Mouse (Mus musculus) heart, embryonic 15.5 days (tissue): ENCODE measurements around the gene Lmx1b. TPM values are rescaled to one million over a fixed set of nuclear protein-coding genes. Genes with fewer than 3 reads are reported as not detected.

ENCODE experiments used
- ATAC-seq: fragments of 200-750 bp; cut with Nextera tagmentation; replicated peaks from 2 replicates; pipeline ENCODE4 v1.8.0; 2017; ENCODE audit warnings: low read depth, moderate TSS enrichment; ENCODE audit not compliant: insufficient number of reproducible peaks, insufficient read depth, low FRiP score
- H3K27ac ChIP-seq: fragments of 300-500 bp; sonication (generic); 2 replicates; pipeline ENCODE4 v1.5.1; 2015; ENCODE audit warnings: mild to moderate bottlenecking, inconsistent platforms
- H3K27me3 ChIP-seq: fragments of 300-500 bp; sonication (generic); 2 replicates; pipeline ENCODE4 v1.6.1; 2015; ENCODE audit warnings: inconsistent platforms
- H3K36me3 ChIP-seq: fragments of 300-500 bp; sonication (generic); 2 replicates; pipeline ENCODE4 v1.6.1; 2015; ENCODE audit warnings: mild to moderate bottlenecking, inconsistent platforms
- H3K4me1 ChIP-seq: fragments of 300-500 bp; sonication (generic); replicated peaks from 2 replicates; pipeline ENCODE4 v1.6.1; 2015; ENCODE audit warnings: inconsistent platforms
- H3K4me2 ChIP-seq: fragments of 300-500 bp; sonication (generic); 2 replicates; pipeline ENCODE4 v1.6.1; 2015; ENCODE audit warnings: inconsistent platforms, mild to moderate bottlenecking, moderate library complexity
- H3K4me3 ChIP-seq: fragments of 300-500 bp; sonication (generic); 2 replicates; pipeline ENCODE4 v1.5.1; 2015; ENCODE audit warnings: mild to moderate bottlenecking, inconsistent platforms
- H3K9ac ChIP-seq: fragments of 300-500 bp; sonication (generic); 2 replicates; pipeline ENCODE4 v1.6.1; 2015; ENCODE audit warnings: mild to moderate bottlenecking, inconsistent platforms
- H3K9me3 ChIP-seq: fragments of 300-500 bp; sonication (generic); replicated peaks from 2 replicates; pipeline ENCODE4 v1.6.1; 2016; ENCODE audit warnings: inconsistent platforms
- WGBS: fragments of 180-500 bp; shearing (Covaris S2); methylation state at CpG from one replicate; pipeline ENCODE4 v1.1.7; 2015; ENCODE audit warnings: mixed read lengths; 5-methylcytosine and 5-hydroxymethylcytosine counted together
- polyA plus RNA-seq: library from polyadenylated mRNA; unstranded; fragments of >200 nt; fragmentation: Nextera tagmentation; extraction: Ambion mirVana; gene quantifications from 2 replicates; pipeline ENCODE4 v1.2.1, GENCODE M21; 2015

Gene Lmx1b
- polyA plus RNA-seq, 1 experiment from 2014 or later = not detected

DNA sequence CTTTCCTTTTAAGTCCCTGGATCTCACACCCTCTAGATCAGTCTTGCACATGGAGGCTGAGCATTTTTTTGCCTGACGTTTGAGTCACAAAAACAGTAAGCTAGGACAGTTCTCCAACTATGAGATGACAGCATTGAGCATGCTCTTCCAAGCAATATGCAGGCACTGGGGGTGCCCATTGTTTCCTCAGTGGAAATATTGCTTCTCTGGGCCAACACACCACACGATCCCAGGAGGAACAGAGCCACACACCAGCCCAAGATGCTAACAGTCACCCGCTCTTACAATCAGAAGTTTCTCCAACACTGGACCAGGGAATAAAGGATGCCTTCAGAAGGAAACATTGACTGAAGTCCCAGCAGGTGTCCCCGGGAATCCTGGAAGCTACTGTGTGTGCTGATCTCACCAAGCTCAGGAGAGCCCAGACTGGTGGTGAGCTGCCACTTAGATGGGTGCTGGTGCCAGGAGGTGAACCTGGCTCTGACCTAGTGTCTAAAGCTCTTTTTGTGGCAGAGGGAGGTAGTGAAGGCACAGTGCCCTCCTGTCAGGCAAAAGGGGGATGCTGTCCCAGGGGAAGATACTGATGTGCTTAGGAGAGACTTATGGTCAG, 5.7 kb downstream of the Lmx1b start:
- 8% methylated on average over 4 of the region's 4 CpGs for WGBS
- H3K36me3 ChIP-seq = no peaks in the 10 kb centered on the region
- peaks cover 25% of the 10 kb centered on the region for H3K4me1 ChIP-seq
- no peak overlapping the region for H3K4me2 ChIP-seq
- H3K27me3 ChIP-seq = peaks cover 99% of the 10 kb centered on the region
- H3K4me3 ChIP-seq = no peak overlapping the region
- H3K9ac ChIP-seq = no peak overlapping the region
- no peaks in the 10 kb centered on the region for H3K9me3 ChIP-seq
- no peak for ATAC-seq
- H3K27ac ChIP-seq = no peak overlapping the region

DNA sequence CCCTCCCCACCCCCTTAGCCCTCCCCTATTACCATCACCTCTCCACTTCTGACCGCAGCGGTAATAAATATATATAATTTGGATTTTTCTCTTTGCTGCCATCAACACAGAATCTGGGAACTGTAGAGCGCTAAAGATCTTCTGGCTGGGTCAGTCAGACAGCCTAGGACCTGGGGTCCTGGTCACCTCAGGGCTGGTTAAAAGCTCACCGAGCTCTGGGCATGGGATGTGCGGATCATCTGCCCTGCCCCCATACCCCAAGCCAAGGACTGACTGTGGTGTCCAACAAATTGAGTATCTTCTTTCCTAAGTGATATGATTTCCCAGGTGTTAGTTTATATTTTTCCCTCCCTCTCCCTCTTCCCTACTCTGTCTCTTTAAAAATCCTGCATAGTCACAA, 6.4 kb downstream of the Lmx1b start:
- Histone ChIP-seq H3K9me3 (no peaks in the 10 kb centered on the region), H3K9ac (no peak overlapping the region), H3K27ac (no peak overlapping the region), H3K4me1 (peaks cover 20% of the 10 kb centered on the region), H3K4me2 (no peak overlapping the region), H3K27me3 (peaks cover 99% of the 10 kb centered on the region), H3K4me3 (no peak overlapping the region), H3K36me3 (no peaks in the 10 kb centered on the region)
- WGBS = 9% methylated on average over 5 of the region's 5 CpGs
- ATAC-seq = no peak

DNA sequence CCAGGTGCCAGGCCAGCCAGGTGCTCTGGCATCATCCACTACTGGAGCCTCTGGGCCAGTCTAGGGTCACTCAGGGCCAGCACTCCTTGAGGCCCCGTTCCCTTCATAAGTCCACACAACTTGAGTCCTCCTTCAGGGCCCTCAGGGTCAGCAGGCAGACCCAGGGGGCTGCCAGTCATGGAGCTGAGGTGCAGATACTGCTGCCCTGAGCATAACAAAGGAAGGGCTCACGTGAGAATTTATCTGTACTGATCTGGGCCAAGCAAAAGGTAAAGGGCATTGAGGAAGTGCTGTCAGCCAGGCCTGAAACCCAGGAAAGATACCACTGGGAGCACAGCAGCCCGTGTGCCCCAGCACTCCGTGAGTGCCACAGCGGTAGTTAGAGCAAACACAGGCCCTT, 7.1 kb downstream of the Lmx1b start:
- H3K36me3 ChIP-seq = no peaks in the 10 kb centered on the region
- WGBS = 16% methylated on average over 5 of the region's 5 CpGs
- peaks cover 98% of the 10 kb centered on the region for H3K27me3 ChIP-seq
- no peak overlapping the region for H3K27ac ChIP-seq
- ATAC-seq = no peak
- H3K4me3 ChIP-seq = no peak overlapping the region
- H3K4me1 ChIP-seq = peaks cover 20% of the 10 kb centered on the region
- H3K4me2 ChIP-seq = no peak overlapping the region
- H3K9ac ChIP-seq = no peak overlapping the region
- no peaks in the 10 kb centered on the region for H3K9me3 ChIP-seq

DNA sequence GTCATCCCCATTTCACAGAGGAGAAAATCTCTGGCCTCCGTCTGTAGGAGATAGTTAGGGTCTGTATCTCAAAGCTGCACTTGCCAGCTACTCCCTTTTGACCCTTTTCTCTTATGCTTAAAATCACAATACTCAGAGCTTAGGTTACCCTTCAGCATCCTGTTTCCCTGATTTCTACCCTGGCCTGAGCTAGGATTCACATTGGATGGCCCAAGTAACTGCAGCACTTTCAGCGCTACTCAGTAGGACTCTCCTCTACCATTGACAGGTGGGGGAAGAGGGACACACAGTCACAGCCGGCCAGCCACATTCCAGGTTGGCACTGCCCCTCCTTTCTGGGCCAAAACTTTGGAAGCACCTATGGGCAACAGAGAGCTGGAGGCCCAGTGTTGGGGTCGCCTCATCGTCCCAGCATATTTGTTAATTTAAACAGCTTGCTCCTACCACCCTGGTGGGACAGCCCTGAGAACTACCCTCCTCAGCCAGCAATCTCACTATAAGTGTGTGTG, 7.7 kb downstream of the Lmx1b start:
- H3K4me3 ChIP-seq = no peak overlapping the region
- no peak overlapping the region for H3K4me2 ChIP-seq
- H3K27ac ChIP-seq = no peak overlapping the region
- 13% methylated on average over 5 of the region's 5 CpGs for WGBS
- ATAC-seq = no peak
- no peaks in the 10 kb centered on the region for H3K9me3 ChIP-seq
- H3K27me3 ChIP-seq = peaks cover 98% of the 10 kb centered on the region
- H3K4me1 ChIP-seq = peaks cover 20% of the 10 kb centered on the region
- no peak overlapping the region for H3K9ac ChIP-seq
- no peaks in the 10 kb centered on the region for H3K36me3 ChIP-seq

DNA sequence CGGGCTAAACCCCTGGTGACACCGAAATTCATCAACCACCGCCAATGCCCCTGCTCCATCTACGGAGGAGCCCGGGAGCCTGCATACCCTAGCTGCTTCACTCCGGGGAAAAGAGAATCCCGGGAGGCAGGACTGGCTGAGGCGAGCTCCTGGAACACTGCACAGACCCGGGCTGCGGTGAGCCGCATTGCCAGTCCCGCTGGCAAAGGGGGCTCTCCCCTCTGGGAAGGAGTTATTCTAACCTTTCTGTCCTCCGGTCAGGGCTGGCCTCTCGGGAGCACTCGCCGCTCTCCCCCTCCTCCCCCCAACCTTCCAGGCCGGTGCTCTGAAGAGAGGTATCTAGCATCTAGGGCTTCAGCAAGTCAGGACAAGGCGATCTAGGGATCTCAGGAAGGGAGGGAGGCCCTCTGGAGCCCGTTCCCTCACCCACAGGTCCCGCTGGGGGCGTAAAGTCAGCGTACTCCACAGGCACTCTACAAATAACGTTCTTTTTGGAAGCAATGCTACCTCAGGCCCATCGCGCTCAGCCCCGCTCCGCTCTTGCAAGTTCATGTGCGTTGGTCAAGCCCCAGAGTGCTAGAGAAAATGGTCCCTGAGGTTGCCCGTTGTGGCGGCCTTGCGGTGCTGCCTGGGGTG, 8.5 kb downstream of the Lmx1b start:
- no peak for ATAC-seq
- Histone ChIP-seq H3K9ac (no peak overlapping the region), H3K4me2 (no peak overlapping the region), H3K9me3 (no peaks in the 10 kb centered on the region), H3K4me1 (peaks cover 19% of the 10 kb centered on the region), H3K36me3 (no peaks in the 10 kb centered on the region), H3K27me3 (peaks cover 98% of the 10 kb centered on the region), H3K4me3 (no peak overlapping the region; the same call in 1 of the 2 replicates), H3K27ac (no peak overlapping the region)
- WGBS = 2% methylated on average over 31 of the region's 31 CpGs

DNA sequence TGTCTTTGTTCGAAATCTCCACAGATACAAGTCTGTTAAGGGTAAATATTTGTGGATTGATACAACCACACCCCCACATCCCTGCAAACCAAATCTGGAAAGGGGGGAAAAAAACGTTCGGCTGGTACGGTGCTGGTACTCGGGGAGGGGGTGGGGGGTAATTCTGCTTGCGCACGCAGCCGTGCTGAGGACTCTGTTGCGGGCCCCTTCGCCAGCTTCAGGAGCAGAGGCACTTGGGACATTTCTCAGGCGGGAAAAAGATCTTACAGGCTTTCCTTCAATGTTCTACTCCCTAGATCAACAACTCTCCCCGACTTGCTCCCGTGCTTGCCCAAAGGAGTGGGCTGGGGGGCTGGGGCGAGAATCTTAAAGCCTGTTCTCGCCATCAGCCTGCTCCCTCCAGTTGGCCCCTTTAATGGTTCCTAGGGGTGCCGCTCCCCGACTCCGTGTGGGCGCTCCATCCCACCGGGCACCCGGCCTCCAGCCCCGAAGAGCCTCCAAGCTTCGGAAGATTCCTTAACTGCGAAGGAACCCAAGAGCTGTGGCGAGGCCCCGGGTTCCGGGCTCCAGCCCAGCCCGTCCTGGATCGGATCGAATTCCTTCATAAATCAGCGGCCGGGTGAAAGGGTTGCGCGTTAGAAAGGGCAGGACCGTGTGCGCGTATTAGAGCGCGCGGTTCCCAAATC, 9.1 kb downstream of the Lmx1b start:
- Histone ChIP-seq H3K27me3 (peaks cover 99% of the 10 kb centered on the region), H3K4me1 (peaks cover 13% of the 10 kb centered on the region), H3K4me3 (peak overlapping the region; percentile 9; the same call in 1 of the 2 replicates), H3K36me3 (no peaks in the 10 kb centered on the region), H3K9me3 (no peaks in the 10 kb centered on the region), H3K27ac (no peak overlapping the region), H3K4me2 (no peak overlapping the region), H3K9ac (no peak overlapping the region)
- 2% methylated on average over 40 of the region's 40 CpGs for WGBS
- ATAC-seq = no peak

DNA sequence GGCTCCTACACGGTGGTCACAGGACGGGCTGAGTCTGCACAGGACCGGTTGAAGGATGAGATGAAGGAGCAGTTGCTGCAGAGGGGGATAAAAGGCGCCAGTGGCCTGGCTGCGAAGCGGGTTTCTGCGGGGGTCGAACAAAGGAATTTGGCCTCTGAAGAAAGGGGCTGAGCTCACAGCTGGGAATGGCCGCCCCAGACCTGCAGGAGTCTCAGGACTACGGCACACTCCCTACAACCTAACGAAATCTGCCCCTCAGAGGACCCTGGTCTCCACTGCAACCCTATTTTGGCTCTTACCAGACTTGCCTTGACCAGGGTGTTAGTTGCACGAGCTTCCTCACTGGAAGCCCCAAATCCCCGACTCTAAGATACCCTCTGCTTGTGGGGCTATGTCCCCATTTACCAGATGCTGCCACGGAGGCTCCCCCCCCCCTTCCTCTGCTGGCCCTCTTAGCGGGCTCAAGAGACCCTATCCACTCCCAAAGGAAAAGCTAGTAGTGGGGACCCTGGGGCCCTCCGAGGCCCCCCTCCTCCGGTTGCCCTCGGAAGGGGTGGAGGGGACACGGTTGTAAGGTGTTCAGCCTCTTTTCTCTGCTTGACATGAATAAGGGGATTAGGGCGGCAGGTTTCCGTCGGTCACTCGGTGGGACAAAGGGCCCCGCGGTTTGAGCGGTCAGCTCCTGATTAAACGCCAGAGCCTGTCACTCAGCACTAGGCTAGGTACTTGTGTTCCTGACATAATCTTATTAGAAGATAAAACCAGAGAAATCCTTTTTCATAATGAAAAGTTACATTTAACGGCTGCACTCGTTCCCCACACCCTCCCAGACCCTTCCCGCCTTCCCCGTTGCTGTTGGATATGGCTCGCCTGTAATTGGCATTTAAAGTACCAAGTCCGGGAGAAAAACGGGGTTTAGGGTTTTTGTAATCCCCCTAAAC, 10.0 kb downstream of the Lmx1b start:
- WGBS = 4% methylated on average over 34 of the region's 34 CpGs
- no peaks in the 10 kb centered on the region for H3K36me3 ChIP-seq
- no peaks in the 10 kb centered on the region for H3K9me3 ChIP-seq
- H3K4me1 ChIP-seq = peaks cover 12% of the 10 kb centered on the region
- H3K4me2 ChIP-seq = no peak overlapping the region
- H3K27ac ChIP-seq = no peak overlapping the region
- H3K27me3 ChIP-seq = peaks cover 99% of the 10 kb centered on the region
- no peak overlapping the region for H3K4me3 ChIP-seq
- no peak for ATAC-seq
- no peak overlapping the region for H3K9ac ChIP-seq

DNA sequence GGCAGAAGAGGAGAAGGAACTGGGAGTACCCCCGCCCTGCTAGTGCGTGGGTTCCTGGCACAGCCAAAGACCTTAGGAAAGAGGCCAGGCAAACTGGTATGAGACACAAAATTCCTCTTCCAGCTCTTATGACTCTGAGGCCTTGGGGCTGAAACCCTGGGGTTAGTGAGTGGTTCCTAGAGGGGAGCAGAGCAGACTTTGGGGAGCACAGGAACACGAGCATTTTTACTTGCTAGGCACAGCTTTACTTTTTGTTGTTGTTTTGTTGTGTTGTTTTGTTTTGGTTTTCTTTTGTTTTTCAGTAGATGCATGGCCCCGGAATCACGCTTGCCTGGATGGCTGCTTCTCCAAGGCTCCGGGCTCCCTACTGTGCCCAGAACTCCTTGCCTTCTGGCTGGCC, 10.7 kb downstream of the Lmx1b start:
- H3K4me1 ChIP-seq = peaks cover 12% of the 10 kb centered on the region
- no peaks in the 10 kb centered on the region for H3K36me3 ChIP-seq
- H3K27ac ChIP-seq = no peak overlapping the region
- WGBS = 15% methylated on average over 6 of the region's 6 CpGs
- H3K9ac ChIP-seq = no peak overlapping the region
- ATAC-seq = no peak
- no peak overlapping the region for H3K4me2 ChIP-seq
- H3K27me3 ChIP-seq = peaks cover 99% of the 10 kb centered on the region
- H3K4me3 ChIP-seq = no peak overlapping the region
- no peaks in the 10 kb centered on the region for H3K9me3 ChIP-seq

DNA sequence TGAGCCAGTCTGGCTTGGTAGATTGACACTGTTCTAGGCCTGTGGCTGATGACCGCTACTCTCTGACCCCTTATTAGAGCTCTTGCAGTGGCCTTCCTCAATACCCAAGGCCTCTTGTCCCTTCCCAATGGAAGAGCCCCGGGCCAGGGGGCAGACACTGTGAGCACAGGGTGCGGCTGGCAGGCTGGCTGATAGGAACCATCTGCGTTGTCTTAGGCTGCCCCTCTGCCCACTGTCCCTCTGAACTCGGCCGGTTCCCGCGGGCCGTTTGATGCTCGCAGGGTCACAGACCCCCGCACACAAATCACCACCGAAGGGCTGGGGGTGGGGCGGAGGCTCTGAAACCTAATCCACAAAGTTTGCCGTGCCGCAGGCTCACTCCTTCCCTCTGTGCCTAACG, 11.5 kb downstream of the Lmx1b start:
- 3% methylated on average over 16 of the region's 16 CpGs for WGBS

GRCm38 (mm10) chr2:33627058-33627375, 13.3 kb downstream of the Lmx1b start:
- 25% methylated on average over 10 of the region's 10 CpGs for WGBS
- H3K36me3 ChIP-seq = no peaks in the 10 kb centered on the region
- H3K4me3 ChIP-seq = no peak overlapping the region
- peaks cover 96% of the 10 kb centered on the region for H3K27me3 ChIP-seq
- H3K9ac ChIP-seq = no peak overlapping the region
- H3K4me2 ChIP-seq = no peak overlapping the region
- no peak for ATAC-seq
- H3K27ac ChIP-seq = no peak overlapping the region
- H3K4me1 ChIP-seq = peaks cover 10% of the 10 kb centered on the region
- no peaks in the 10 kb centered on the region for H3K9me3 ChIP-seq

More for the DNA sequence above, 11.5 kb downstream of the Lmx1b start:
- no peak overlapping the region for H3K4me2 ChIP-seq
- no peak for ATAC-seq
- no peak overlapping the region for H3K27ac ChIP-seq
- H3K9me3 ChIP-seq = no peaks in the 10 kb centered on the region
- H3K4me3 ChIP-seq = no peak overlapping the region
- no peak overlapping the region for H3K9ac ChIP-seq
- peaks cover 99% of the 10 kb centered on the region for H3K27me3 ChIP-seq
- H3K36me3 ChIP-seq = no peaks in the 10 kb centered on the region
- H3K4me1 ChIP-seq = peaks cover 12% of the 10 kb centered on the region
